Mouse (Mus musculus): ENCODE results near the gene 6430548M08Rik.

Gene 6430548M08Rik

GRCm38 (mm10) chr8:120143911-120144651 is 30.1 kb downstream of the 6430548M08Rik start:
- peak in 1 of 2 experiments; percentile 40 for DNase-seq (ENCODE audit: low spot score in 2 of 2)

- no peak for DNase-seq (ENCODE audit: low spot score in 2 of 2)
These were observed 30.8 kb downstream of the 6430548M08Rik start for GRCm38 (mm10) chr8:120144652-120145301.

- no peak for DNase-seq (ENCODE audit: low spot score in 2 of 2)
These were observed 32.1 kb downstream of the 6430548M08Rik start for GRCm38 (mm10) chr8:120146051-120146450.

- DNase-seq (ENCODE audit: low spot score in 2 of 2): no peak
These were observed 36.1 kb downstream of the 6430548M08Rik start for GRCm38 (mm10) chr8:120150028-120150427.

DNA sequence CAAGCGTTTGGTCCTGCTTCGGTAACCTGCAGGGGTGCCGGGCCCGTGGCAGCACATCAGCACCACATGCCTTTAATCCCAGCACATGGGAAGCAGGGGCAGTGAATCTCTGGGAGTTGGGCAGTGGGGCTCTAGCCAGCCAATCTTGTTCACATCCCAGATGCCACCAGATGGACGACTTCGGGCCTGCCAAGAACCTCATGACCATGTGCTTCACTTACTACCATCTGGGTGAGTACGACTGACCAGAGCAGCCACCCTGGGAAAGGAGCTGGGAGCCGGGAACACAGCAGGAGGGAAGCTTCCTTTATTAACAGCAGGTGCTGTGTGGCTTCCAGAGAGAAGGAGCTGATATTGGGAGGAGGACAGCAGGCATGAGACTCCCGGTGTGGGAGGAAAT is 37.2 kb downstream of the 6430548M08Rik start:
- peak in 1 of 2 experiments; percentile 70 for DNase-seq (ENCODE audit: low spot score in 2 of 2)

DNA sequence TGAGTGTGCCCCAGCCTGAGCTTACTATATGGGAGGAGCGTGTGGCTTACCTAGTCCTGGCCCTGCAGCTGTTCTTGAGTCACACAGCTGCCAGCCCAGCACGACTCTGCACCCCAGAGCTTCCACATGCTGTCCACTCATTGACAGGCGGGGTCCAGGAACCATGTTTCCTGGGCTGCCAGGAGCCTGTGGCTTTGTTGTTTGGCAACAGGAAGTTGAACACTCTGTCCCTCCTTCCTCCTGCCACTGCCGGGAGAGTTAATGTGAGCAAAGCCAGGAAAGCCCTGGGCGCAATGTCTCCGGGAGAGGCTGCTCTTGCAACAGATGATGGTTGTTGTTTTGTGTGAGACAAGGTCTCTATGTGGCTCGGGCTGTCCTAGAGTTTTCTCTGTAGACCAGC is 38.7 kb downstream of the 6430548M08Rik start:
- DNase-seq (ENCODE audit: low spot score in 2 of 2): peak in 1 of 2 experiments; percentile 42

DNA sequence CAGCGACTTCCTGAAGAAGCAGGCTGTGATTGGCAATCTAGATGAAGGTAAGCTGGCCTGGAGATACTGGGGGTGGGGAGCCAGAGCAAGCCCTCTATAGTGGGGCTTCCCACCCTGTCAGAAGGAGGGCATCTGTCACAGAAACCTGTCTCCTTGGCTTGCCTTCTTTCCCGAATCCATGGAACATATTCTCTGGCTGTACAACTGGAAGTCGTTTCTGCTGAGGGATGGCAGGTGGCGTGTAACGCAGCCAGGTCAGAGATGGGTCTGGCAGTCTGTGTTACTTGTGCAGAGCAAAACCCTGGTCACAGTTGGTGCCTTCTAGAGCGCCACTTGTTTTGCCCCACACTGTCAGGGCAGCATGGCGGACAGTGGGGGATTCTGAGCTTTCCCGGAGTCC is 46.4 kb downstream of the 6430548M08Rik start:
- no peak for DNase-seq (ENCODE audit: low spot score in 2 of 2)

GRCm38 (mm10) chr8:120161658-120162403 is 47.9 kb downstream of the 6430548M08Rik start:
- no peak for DNase-seq (ENCODE audit: low spot score in 2 of 2)

- DNase-seq (ENCODE audit: low spot score in 2 of 2): no peak
These were observed 48.4 kb downstream of the 6430548M08Rik start for GRCm38 (mm10) chr8:120162404-120162752.

DNA sequence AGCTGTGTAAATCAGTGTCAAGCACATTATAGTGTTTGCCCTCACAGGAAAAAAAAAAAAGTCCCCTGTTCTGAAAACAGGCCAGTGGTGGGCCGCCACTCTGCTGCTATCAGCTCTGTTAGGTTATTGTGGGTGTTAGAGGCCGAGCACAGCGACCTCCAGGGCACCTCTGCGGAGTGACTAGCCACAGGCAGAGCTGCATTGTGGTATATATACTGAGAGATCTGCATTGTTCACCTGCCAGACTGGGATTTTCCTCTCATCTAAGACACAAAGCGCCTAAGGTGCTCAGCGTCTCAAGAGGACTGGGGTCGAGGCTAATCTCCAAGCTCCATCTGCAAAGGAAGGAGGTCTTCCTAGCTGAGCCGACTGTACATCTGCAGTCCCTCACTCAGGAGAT is 49.4 kb downstream of the 6430548M08Rik start:
- DNase-seq (ENCODE audit: low spot score in 2 of 2): no peak

GRCm38 (mm10) chr8:120164026-120164425 is 50.1 kb downstream of the 6430548M08Rik start:
- no peak for DNase-seq (ENCODE audit: low spot score in 2 of 2)

DNA sequence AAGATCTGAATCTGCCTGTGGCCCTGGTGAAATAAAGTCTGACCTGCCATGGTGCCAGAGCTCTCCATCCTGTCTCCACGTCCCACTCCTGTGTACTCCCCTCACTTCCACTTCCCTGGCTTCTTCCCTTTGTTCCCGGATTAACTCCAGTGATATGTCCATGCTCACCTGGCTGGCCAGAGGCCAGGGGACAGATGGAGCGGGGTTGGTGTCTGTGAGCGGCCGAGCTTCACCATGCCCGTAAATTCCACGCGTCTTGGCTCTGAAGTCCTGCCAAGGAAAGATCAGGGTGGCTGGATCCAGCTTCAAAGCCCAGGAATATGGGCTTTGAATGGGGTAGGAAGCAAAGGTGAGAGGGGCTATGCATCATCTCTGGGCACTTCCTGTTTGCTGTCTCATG is 53.2 kb downstream of the 6430548M08Rik start:
- DNase-seq (ENCODE audit: low spot score in 2 of 2): no peak

DNA sequence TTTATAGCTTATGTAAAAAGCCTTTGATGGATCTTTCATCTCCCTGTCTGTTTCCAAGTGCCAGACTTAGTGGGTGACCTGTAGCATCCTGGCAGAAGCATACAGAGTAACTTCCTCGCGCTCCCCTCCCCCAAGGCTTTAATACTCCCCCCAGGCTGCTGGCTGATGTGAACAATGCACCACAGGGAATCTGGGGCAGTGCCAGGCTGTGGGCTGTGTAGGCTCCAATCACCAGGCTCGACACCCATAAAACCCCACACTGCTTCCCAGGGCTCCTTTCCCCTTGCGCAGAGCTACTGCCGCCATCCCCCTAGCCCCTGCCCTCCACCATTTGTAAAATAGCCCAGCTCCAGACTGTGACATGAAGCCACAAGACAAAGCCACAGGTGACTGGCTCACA is 53.9 kb downstream of the 6430548M08Rik start:
- DNase-seq (ENCODE audit: low spot score in 2 of 2): no peak

GRCm38 (mm10) chr8:120169119-120169518 is 55.2 kb downstream of the 6430548M08Rik start:
- no peak for DNase-seq (ENCODE audit: low spot score in 2 of 2)

- DNase-seq (ENCODE audit: low spot score in 2 of 2): no peak
These were observed 59.2 kb downstream of the 6430548M08Rik start for GRCm38 (mm10) chr8:120173195-120173594.

GRCm38 (mm10) chr8:120174606-120175005 is 60.7 kb downstream of the 6430548M08Rik start:
- DNase-seq (ENCODE audit: low spot score in 2 of 2): no peak

GRCm38 (mm10) chr8:120176605-120177004 is 62.7 kb downstream of the 6430548M08Rik start:
- DNase-seq (ENCODE audit: low spot score in 2 of 2): no peak

GRCm38 (mm10) chr8:120177318-120178123 is 63.6 kb downstream of the 6430548M08Rik start, which contains the start of gene Fam92b:
Gene Fam92b (minus strand): TSS chr8:120177466.
- peak in 1 of 2 experiments; percentile 68 for DNase-seq (ENCODE audit: low spot score in 2 of 2)

DNA sequence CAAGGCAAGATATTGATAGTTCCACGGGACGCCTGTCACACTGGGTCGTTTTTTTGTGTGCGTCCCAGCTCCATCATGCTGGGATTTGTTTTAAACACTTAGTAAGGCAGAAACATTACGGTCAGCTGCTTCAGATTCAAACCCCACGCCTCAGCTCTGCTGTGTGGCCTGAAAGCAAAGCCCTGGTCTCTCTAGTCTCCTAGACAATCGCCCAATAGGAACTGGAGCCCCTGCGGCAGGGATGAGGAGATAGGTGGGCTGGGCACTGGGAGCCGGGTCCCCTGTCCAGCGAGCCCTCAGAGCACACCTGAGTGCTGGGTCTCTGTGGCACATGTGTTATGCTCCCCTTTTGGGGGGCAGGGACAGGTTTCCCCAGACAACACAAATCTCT is 64.2 kb downstream of the 6430548M08Rik start:
- no peak for DNase-seq (ENCODE audit: low spot score in 2 of 2)

DNA sequence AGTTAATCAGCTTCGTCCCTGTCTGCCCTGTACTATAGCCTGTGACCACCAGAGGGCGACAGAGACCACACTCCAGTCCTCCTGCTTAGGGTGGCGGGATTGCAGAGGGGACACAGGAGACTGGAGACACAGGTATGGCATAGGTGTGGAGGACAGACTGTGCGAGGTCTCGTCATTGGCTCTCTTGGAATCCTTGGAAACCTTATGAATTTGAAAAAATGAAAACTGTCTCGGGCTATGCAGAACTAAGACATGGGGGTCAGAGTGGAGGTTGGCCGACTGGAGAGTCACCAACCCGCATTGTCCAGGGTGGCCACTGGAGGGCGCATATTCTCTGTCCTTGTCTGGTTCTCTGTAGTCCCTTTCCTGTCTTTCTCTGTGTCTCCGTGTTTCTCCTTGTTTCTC is 65.1 kb downstream of the 6430548M08Rik start:
- DNase-seq (ENCODE audit: low spot score in 2 of 2): peak; percentile 96 to 98

DNA sequence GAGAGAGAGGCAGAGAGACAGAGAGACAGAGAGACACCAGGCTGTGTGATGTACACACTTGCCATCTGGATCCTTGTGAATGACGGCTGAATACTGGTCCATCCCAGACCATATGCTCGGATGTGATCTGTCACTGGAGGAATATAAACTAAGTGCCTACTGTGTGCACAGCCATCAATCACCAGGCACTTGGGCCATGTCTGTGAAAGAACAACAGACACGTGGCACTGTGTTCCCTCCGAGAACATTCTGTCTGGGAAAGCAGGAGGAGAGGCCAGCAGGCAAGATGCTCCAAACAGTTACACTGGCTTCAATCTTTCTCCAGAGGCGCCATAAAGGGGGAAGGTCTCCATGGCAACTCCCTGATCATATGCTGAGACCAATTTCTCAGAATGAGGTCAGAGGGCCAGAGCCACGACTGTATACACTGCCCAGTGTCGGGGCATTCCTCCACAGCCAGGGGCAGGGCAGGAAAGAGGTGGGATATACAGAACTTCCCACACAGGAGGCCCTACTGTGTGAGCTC is 66.6 kb downstream of the 6430548M08Rik start:
- no peak for DNase-seq (ENCODE audit: low spot score in 2 of 2)

All from cerebellum, postnatal 4 days (tissue).